Mouse (Mus musculus) embryonic stem cell, embryonic (primary cell): ENCODE data around the gene Klhl26.

Experiments used
- CTCF ChIA-PET, 4 experiments: fragments of 300-600 bp in 2 of 4; fragments of 350-600 bp in 2 of 4; sonication (Branson Sonifier 250); formaldehyde crosslinking; loops; one replicate each; lab custom pipeline; 2022; ENCODE audit warnings: inconsistent platforms in 2 of 4; lab: Charles Lee
- POLR2A ChIA-PET, 4 experiments: fragments of 300-600 bp in 2 of 4; fragments of 350-600 bp in 2 of 4; sonication (Branson Sonifier 250); formaldehyde crosslinking; loops; one replicate each; lab custom pipeline; 2022; ENCODE audit warnings: antibody characterized with exemption in 4 of 4, inconsistent platforms in 1 of 4; lab: Charles Lee

The Klhl26 gene

GRCm38 (mm10) chr8:70453852-70454251 lies 22.9 kb downstream of the Klhl26 start:
- POLR2A ChIA-PET = interaction anchor here in 2 of 4 experiments (0.6 to 3.3 kb wide), 6 partner anchors 9 to 90 kb away, joined by 3 to 15 read pairs (median 3); partner anchors contain the start of gene Klhl26 (in 1 of the 2)

GRCm38 (mm10) chr8:70452196-70452966 lies 24.4 kb downstream of the Klhl26 start:
- POLR2A ChIA-PET = interaction anchor here in 3 of 4 experiments (0.6 to 6.7 kb wide), 17 partner anchors 9 to 474 kb away, joined by 3 to 43 read pairs (median 4); partner anchors contain the start of genes Klhl26 (in 2 of the 3), Ell (in 1 of the 3), Jund (in 1 of the 3) and Uba52 (in 1 of the 3)

More at GRCm38 (mm10) chr8:70453852-70454251, 22.9 kb downstream of the Klhl26 start:
- CTCF ChIA-PET = interaction anchor here in 1 of 4 experiments (0.8 to 1.5 kb wide), 3 partner anchors 38 to 185 kb away, joined by 3 to 4 read pairs (median 3); no protein-coding TSS in a partner anchor

GRCm38 (mm10) chr8:70447639-70448420 lies 28.9 kb downstream of the Klhl26 start:
- ChIA-PET POLR2A (interaction anchor here in 3 of 4 experiments (0.6 to 6.7 kb wide), 13 partner anchors 9 to 267 kb away, joined by 3 to 43 read pairs (median 4); partner anchors contain the start of genes Ell (in 1 of the 3), Homer3 (in 1 of the 3) and Klhl26 (in 1 of the 3)), CTCF (interaction anchor here (0.5 to 1.6 kb wide), 6 partner anchors 12 to 139 kb away, joined by 3 to 4 read pairs (median 3); no protein-coding TSS in a partner anchor)

More at GRCm38 (mm10) chr8:70452196-70452966, 24.4 kb downstream of the Klhl26 start:
- CTCF ChIA-PET = interaction anchor here in 2 of 4 experiments (0.8 to 2.1 kb wide), 15 partner anchors 12 to 183 kb away, joined by 3 to 11 read pairs (median 3); partner anchors contain the start of genes Crtc1 (in 1 of the 2) and Klhl26 (in 1 of the 2)

GRCm38 (mm10) chr8:70445988-70446387 lies 30.8 kb downstream of the Klhl26 start:
- ChIA-PET CTCF (no interaction called here), POLR2A (interaction anchor here in 2 of 4 experiments (0.7 to 1.0 kb wide), 3 partner anchors 13 to 31 kb away, joined by 3 read pairs; partner anchors contain the start of gene Klhl26 (in 1 of the 2))

GRCm38 (mm10) chr8:70443326-70443725 lies 33.4 kb downstream of the Klhl26 start:
- CTCF ChIA-PET = no interaction called here
- POLR2A ChIA-PET = interaction anchor here in 2 of 4 experiments (1.2 to 1.7 kb wide), 2 partner anchors 62 to 158 kb away, joined by 3 to 4 read pairs; no protein-coding TSS in a partner anchor

- ChIA-PET CTCF (no interaction called here), POLR2A (interaction anchor here in 1 of 4 experiments (1.6 kb wide), 1 partner anchor 21 kb away, joined by 4 read pairs; no protein-coding TSS in a partner anchor)
These were observed 35.2 kb downstream of the Klhl26 start for GRCm38 (mm10) chr8:70441565-70441964.

GRCm38 (mm10) chr8:70440246-70440645 lies 36.5 kb downstream of the Klhl26 start:
- POLR2A ChIA-PET = interaction anchor here in 3 of 4 experiments (0.7 to 1.5 kb wide), 10 partner anchors 8 to 1258 kb away, joined by 3 to 10 read pairs (median 4); partner anchors contain the start of genes Klhl26 (in 2 of the 3) and Uba52 (in 1 of the 3)
- CTCF ChIA-PET = interaction anchor here (0.5 to 1.6 kb wide), 16 partner anchors 12 to 1653 kb away, joined by 3 to 7 read pairs (median 4); partner anchors contain the start of gene Fkbp8 (in 1 of the 4)

- ChIA-PET CTCF (interaction anchor here (0.5 to 1.6 kb wide), 14 partner anchors 12 to 1653 kb away, joined by 3 to 7 read pairs (median 4); partner anchors contain the start of gene Fkbp8 (in 1 of the 4)), POLR2A (interaction anchor here in 3 of 4 experiments (0.7 to 1.5 kb wide), 9 partner anchors 8 to 834 kb away, joined by 3 to 10 read pairs (median 4); partner anchors contain the start of genes Klhl26 (in 2 of the 3) and Uba52 (in 1 of the 3))
These were observed 37.0 kb downstream of the Klhl26 start for GRCm38 (mm10) chr8:70439848-70440179.

- POLR2A ChIA-PET = interaction anchor here in 2 of 4 experiments (0.6 to 1.1 kb wide), 5 partner anchors 10 to 156 kb away, joined by 3 to 6 read pairs (median 3); partner anchors contain the start of genes Klhl26 (in 2 of the 2) and Homer3 (in 1 of the 2)
- CTCF ChIA-PET = interaction anchor here in 2 of 4 experiments (0.7 to 1.6 kb wide), 5 partner anchors 13 to 1038 kb away, joined by 4 to 7 read pairs (median 6); no protein-coding TSS in a partner anchor
These were observed 37.5 kb downstream of the Klhl26 start, which contains the start of gene Crtc1 for GRCm38 (mm10) chr8:70439055-70439847. Crtc1 (minus strand) TSS chr8:70439579.

- POLR2A ChIA-PET = interaction anchor here in 3 of 4 experiments (0.6 to 1.0 kb wide), 3 partner anchors 38 to 155 kb away, joined by 3 to 6 read pairs (median 3); partner anchors contain the start of genes Homer3 (in 1 of the 3) and Klhl26 (in 1 of the 3)
- CTCF ChIA-PET = no interaction called here
These were observed 38.3 kb downstream of the Klhl26 start for GRCm38 (mm10) chr8:70438423-70438822.

GRCm38 (mm10) chr8:70435156-70435555 lies 41.6 kb downstream of the Klhl26 start:
- ChIA-PET POLR2A (interaction anchor here in 2 of 4 experiments (0.6 to 2.5 kb wide), 3 partner anchors 47 to 266 kb away, joined by 3 to 6 read pairs (median 4); partner anchors contain the start of gene Rex1bd (in 1 of the 2)), CTCF (interaction anchor here in 1 of 4 experiments (0.6 kb wide), 1 partner anchor 1275 kb away, joined by 4 read pairs; no protein-coding TSS in a partner anchor)

- ChIA-PET CTCF (interaction anchor here in 3 of 4 experiments (0.5 to 1.8 kb wide), 4 partner anchors 15 to 205 kb away, joined by 3 to 7 read pairs (median 6); no protein-coding TSS in a partner anchor), POLR2A (interaction anchor here in 3 of 4 experiments (0.5 to 1.7 kb wide), 9 partner anchors 11 to 406 kb away, joined by 3 to 7 read pairs (median 3); partner anchors contain the start of genes Klhl26 (in 2 of the 3), Arrdc2 (in 1 of the 3) and Rex1bd (in 1 of the 3))
These were observed 43.7 kb downstream of the Klhl26 start for GRCm38 (mm10) chr8:70432991-70433536.

GRCm38 (mm10) chr8:70431213-70431612 lies 45.6 kb downstream of the Klhl26 start:
- CTCF ChIA-PET = interaction anchor here in 1 of 4 experiments (0.6 kb wide), 1 partner anchor 1063 kb away, joined by 3 read pairs; no protein-coding TSS in a partner anchor
- POLR2A ChIA-PET = interaction anchor here in 3 of 4 experiments (0.7 to 0.8 kb wide), 4 partner anchors 9 to 22 kb away, joined by 3 to 4 read pairs (median 3); no protein-coding TSS in a partner anchor

GRCm38 (mm10) chr8:70426300-70426907 lies 50.4 kb downstream of the Klhl26 start:
- POLR2A ChIA-PET = interaction anchor here in 1 of 4 experiments (0.5 kb wide), 1 partner anchor 50 kb away, joined by 7 read pairs; the partner anchor contains the start of gene Klhl26
- CTCF ChIA-PET = interaction anchor here in 1 of 4 experiments (1.1 kb wide), 2 partner anchors 11 to 66 kb away, joined by 3 read pairs; no protein-coding TSS in a partner anchor

- CTCF ChIA-PET = interaction anchor here in 1 of 4 experiments (1.3 kb wide), 1 partner anchor 28 kb away, joined by 3 read pairs; no protein-coding TSS in a partner anchor
- POLR2A ChIA-PET = interaction anchor here in 2 of 4 experiments (0.7 to 1.5 kb wide), 3 partner anchors 11 to 104 kb away, joined by 3 to 4 read pairs (median 4); partner anchors contain the start of genes Fkbp8 (in 1 of the 2) and Kxd1 (in 1 of the 2)
These were observed 54.0 kb downstream of the Klhl26 start for GRCm38 (mm10) chr8:70422722-70423121.
